17 mouse cellular contexts compared by ENCODE assay signal in genomic region chr14:98898876-98899275, GRCm38 (mm10).
"Had no signal": no experiment of that assay in that cellular context is flagged by ENCODE, and none has a peak within 500 bp of the region (broad histone marks: within the 10 kb centered on the region; RNA-seq: fewer than 3 reads in every experiment).

No protein-coding gene starts in this region.

- DNase-seq: kidney, adult 18-20 months; kidney, adult 9 months; kidney, postnatal 36 days; liver, embryonic 13.5 days; lung, adult 2 months; lung, postnatal 14 days; lung, postnatal 4 days; retina, postnatal 1 day; right cerebral cortex, postnatal 25 days; spleen, adult 18-20 months; thymus, postnatal 25 days had no signal

- H3K4me3 ChIP-seq: liver, embryonic 13.5 days; midbrain, embryonic 12.5 days; midbrain, embryonic 15.5 days; myocyte; neural tube, embryonic 13.5 days; stomach, embryonic 15.5 days had no signal

- H3K4me1 ChIP-seq: liver, embryonic 13.5 days; midbrain, embryonic 12.5 days; midbrain, embryonic 15.5 days; neural tube, embryonic 13.5 days; stomach, embryonic 15.5 days had no signal

- H3K9me3 ChIP-seq: liver, embryonic 13.5 days; midbrain, embryonic 12.5 days; midbrain, embryonic 15.5 days; neural tube, embryonic 13.5 days; stomach, embryonic 15.5 days had no signal

- ATAC-seq: midbrain, embryonic 15.5 days had no signal

- H3K36me3 ChIP-seq: liver, embryonic 13.5 days; midbrain, embryonic 12.5 days; midbrain, embryonic 15.5 days; neural tube, embryonic 13.5 days; stomach, embryonic 15.5 days had no signal

- H3K4me2 ChIP-seq: liver, embryonic 13.5 days; midbrain, embryonic 12.5 days; midbrain, embryonic 15.5 days; neural tube, embryonic 13.5 days; stomach, embryonic 15.5 days had no signal

- H3K27me3 ChIP-seq: liver, embryonic 13.5 days; midbrain, embryonic 12.5 days; midbrain, embryonic 15.5 days; neural tube, embryonic 13.5 days; stomach, embryonic 15.5 days had no signal

- H3K9ac ChIP-seq: liver, embryonic 13.5 days; midbrain, embryonic 12.5 days; midbrain, embryonic 15.5 days; neural tube, embryonic 13.5 days; stomach, embryonic 15.5 days had no signal

- H3K27ac ChIP-seq: kidney, postnatal 0 days; liver, embryonic 13.5 days; midbrain, embryonic 12.5 days; midbrain, embryonic 15.5 days; neural tube, embryonic 13.5 days; stomach, embryonic 15.5 days had no signal
